Mouse (Mus musculus) CH12.LX (cell line): Measurements from ENCODE around the gene Gm7694. TPM values are rescaled to one million over a fixed set of nuclear protein-coding genes. Genes with fewer than 3 reads are reported as not detected.

Experiments used
- DNase-seq: peaks from one replicate; pipeline ENCODE4 v3.0.0-alpha.2; 2013; ENCODE audit errors: extremely low read depth
- H3K27ac ChIP-seq: 2 replicates; pipeline ENCODE4 v1.5.1; 2012; ENCODE audit warnings: low read depth, mild to moderate bottlenecking, control low read depth, moderate library complexity; ENCODE audit not compliant: insufficient read depth
- H3K27me3 ChIP-seq: replicated peaks from 2 replicates; pipeline ENCODE3; 2012; ENCODE audit warnings: inconsistent platforms
- H3K36me3 ChIP-seq, 2 experiments: replicated peaks in 1 of 2; 2 replicates each; pipeline versions ENCODE3 to v1.6.1; 2012; ENCODE audit warnings: inconsistent platforms in 1 of 2, low read length in 1 of 2, mild to moderate bottlenecking in 1 of 2, mixed read lengths in 1 of 2, moderate library complexity in 1 of 2; ENCODE audit not compliant: control insufficient read depth in 1 of 2, insufficient read depth in 1 of 2
- H3K4me1 ChIP-seq, 2 experiments: 2 replicates each; pipeline ENCODE4 v1.6.1; 2012; ENCODE audit warnings: inconsistent platforms in 1 of 2, moderate library complexity in 1 of 2; ENCODE audit not compliant: insufficient read depth in 2 of 2, control insufficient read depth in 1 of 2
- H3K4me2 ChIP-seq: 2 replicates; pipeline ENCODE4 v1.6.1; 2012; ENCODE audit warnings: low read depth, mild to moderate bottlenecking, control low read depth; ENCODE audit not compliant: poor library complexity, insufficient read depth, severe bottlenecking
- H3K4me3 ChIP-seq, 3 experiments: fragments of 150-350 bp in 1 of 3; sonication (generic) in 1 of 3; replicated peaks in 1 of 3; 2 replicates each; pipeline versions ENCODE3 to v1.5.1; 2011 to 2012; ENCODE audit warnings: low read depth in 2 of 3, low read length in 2 of 3, mild to moderate bottlenecking in 2 of 3, moderate library complexity in 2 of 3, control low read depth in 1 of 3, improper control_type of control experiment in 1 of 3, inconsistent platforms in 1 of 3, mixed read lengths in 1 of 3; ENCODE audit not compliant: poor library complexity in 1 of 3
- H3K79me2 ChIP-seq: replicated peaks from 2 replicates; pipeline ENCODE4 v1.6.1; 2012; ENCODE audit warnings: mild to moderate bottlenecking, moderate library complexity; ENCODE audit not compliant: control insufficient read depth, poor library complexity, insufficient read depth, severe bottlenecking; ENCODE audit errors: extremely low read depth
- H3K9ac ChIP-seq: 2 replicates; pipeline ENCODE4 v1.6.1; 2012; ENCODE audit warnings: low read depth, mild to moderate bottlenecking, control low read depth, moderate library complexity; ENCODE audit not compliant: insufficient read depth
- H3K9me3 ChIP-seq: replicated peaks from 2 replicates; pipeline ENCODE3; 2012; ENCODE audit warnings: low read length, inconsistent platforms, mixed read lengths
- BHLHE40 ChIP-seq: IDR thresholded peaks from 2 replicates; pipeline ENCODE4 v1.6.1; 2011; ENCODE audit warnings: mild to moderate bottlenecking, low read depth, low read length, improper control_type of control experiment
- CHD2 ChIP-seq: IDR thresholded peaks from 2 replicates; pipeline ENCODE4 v1.6.1; 2011; ENCODE audit warnings: low read length, improper control_type of control experiment
- CTCF ChIP-seq, 2 experiments: IDR thresholded peaks in 1 of 2; conservative IDR thresholded peaks in 1 of 2; 2 replicates each; pipeline ENCODE4 v1.5.1; 2011 to 2012; ENCODE audit warnings: low read depth in 2 of 2, low read length in 2 of 2, improper control_type of control experiment in 1 of 2, inconsistent platforms in 1 of 2, mild to moderate bottlenecking in 1 of 2, moderate library complexity in 1 of 2
- ELF1 ChIP-seq: IDR thresholded peaks from 2 replicates; pipeline ENCODE4 v1.6.1; 2014; ENCODE audit warnings: low read depth, mild to moderate bottlenecking, inconsistent platforms, low read length, improper control_type of control experiment
- GABPA ChIP-seq: IDR thresholded peaks from 2 replicates; pipeline ENCODE4 v1.6.1; 2012; ENCODE audit warnings: low read depth, low read length, improper control_type of control experiment, inconsistent platforms; ENCODE audit not compliant: insufficient replicate concordance
- IRF4 ChIP-seq: IDR thresholded peaks from 2 replicates; pipeline ENCODE4 v1.6.1; 2014; ENCODE audit warnings: low read depth, mild to moderate bottlenecking, inconsistent platforms, low read length, improper control_type of control experiment
- JUN ChIP-seq: IDR thresholded peaks from 2 replicates; pipeline ENCODE4 v1.6.1; 2011; ENCODE audit warnings: low read depth, mild to moderate bottlenecking, low read length, improper control_type of control experiment, moderate library complexity; ENCODE audit not compliant: insufficient read depth
- JUND ChIP-seq: conservative IDR thresholded peaks from 2 replicates; pipeline ENCODE4 v1.6.1; 2011; ENCODE audit warnings: low read depth, low read length, improper control_type of control experiment
- MAFK ChIP-seq: IDR thresholded peaks from 2 replicates; pipeline ENCODE4 v1.6.1; 2011; ENCODE audit warnings: low read length, improper control_type of control experiment; ENCODE audit not compliant: insufficient replicate concordance
- MAZ ChIP-seq: IDR thresholded peaks from 2 replicates; pipeline ENCODE4 v1.6.1; 2012; ENCODE audit warnings: low read depth, mild to moderate bottlenecking, inconsistent platforms, low read length, improper control_type of control experiment, moderate library complexity
- MYC ChIP-seq: IDR thresholded peaks from 2 replicates; pipeline ENCODE4 v1.6.1; 2011; ENCODE audit warnings: low read depth, mild to moderate bottlenecking, improper control_type of control experiment, low read length
- NELFE ChIP-seq: IDR thresholded peaks from 2 replicates; pipeline ENCODE4 v1.6.1; 2011; ENCODE audit warnings: low read depth, low read length, improper control_type of control experiment
- NRF1 ChIP-seq: IDR thresholded peaks from 2 replicates; pipeline ENCODE4 v1.6.1; 2014; ENCODE audit warnings: low read depth, mild to moderate bottlenecking, inconsistent platforms, low read length, improper control_type of control experiment, moderate library complexity
- PAX5 ChIP-seq: IDR thresholded peaks from 2 replicates; pipeline ENCODE4 v1.6.1; 2012; ENCODE audit warnings: low read length, inconsistent platforms, mixed read lengths
- POLR2A ChIP-seq: IDR thresholded peaks from 2 replicates; pipeline ENCODE4 v1.6.1; 2011; ENCODE audit warnings: low read depth, mild to moderate bottlenecking, improper control_type of control experiment, low read length
- RAD21 ChIP-seq: IDR thresholded peaks from 2 replicates; pipeline ENCODE4 v1.6.1; 2011; ENCODE audit warnings: low read depth, mild to moderate bottlenecking, low read length, improper control_type of control experiment, moderate library complexity
- RCOR1 ChIP-seq: conservative IDR thresholded peaks from 2 replicates; pipeline ENCODE4 v1.6.1; 2012; ENCODE audit warnings: low read depth, mild to moderate bottlenecking, inconsistent platforms, low read length, improper control_type of control experiment
- SIN3A ChIP-seq: IDR thresholded peaks from 2 replicates; pipeline ENCODE4 v1.6.1; 2012; ENCODE audit warnings: low read length, improper control_type of control experiment, inconsistent platforms
- SMC3 ChIP-seq: IDR thresholded peaks from 2 replicates; pipeline ENCODE4 v1.6.1; 2011; ENCODE audit warnings: low read depth, low read length, improper control_type of control experiment
- TBP ChIP-seq: conservative IDR thresholded peaks from 2 replicates; pipeline ENCODE4 v1.6.1; 2011; ENCODE audit warnings: low read depth, low read length, improper control_type of control experiment
- TCF12 ChIP-seq: IDR thresholded peaks from 2 replicates; pipeline ENCODE4 v1.6.1; 2014; ENCODE audit warnings: low read depth, mild to moderate bottlenecking, inconsistent platforms, low read length, improper control_type of control experiment
- UBTF ChIP-seq: IDR thresholded peaks from 2 replicates; pipeline ENCODE4 v1.6.1; 2012; ENCODE audit warnings: low read depth, mild to moderate bottlenecking, inconsistent platforms, low read length, improper control_type of control experiment, moderate library complexity
- USF1 ChIP-seq: IDR thresholded peaks from 2 replicates; pipeline ENCODE4 v1.6.1; 2014; ENCODE audit warnings: low read depth, mild to moderate bottlenecking, inconsistent platforms, low read length, improper control_type of control experiment
- ZC3H11A ChIP-seq: IDR thresholded peaks from 2 replicates; pipeline ENCODE4 v1.6.1; 2012; ENCODE audit warnings: low read depth, mild to moderate bottlenecking, inconsistent platforms, low read length, improper control_type of control experiment
- ZKSCAN1 ChIP-seq: IDR thresholded peaks from 2 replicates; pipeline ENCODE4 v1.6.1; 2012; ENCODE audit warnings: low read depth, inconsistent platforms, low read length, improper control_type of control experiment, borderline replicate concordance
- dilution Hi-C: fragments of 300-500 bp; cut with MboI; formaldehyde crosslinking; loops from 2 replicates; pipeline ENCODE4 v1.14.3; 2020; ENCODE audit warnings: low sequenced_read_pairs; ENCODE audit not compliant: extremely low pct_unique_long_range_greater_than_20kb, extremely low pct_ligation_motif_present
- in situ Hi-C: fragments of 300-500 bp; cut with MboI; formaldehyde crosslinking; loops from 3 replicates; pipeline ENCODE4 v1.14.3; 2019; ENCODE audit warnings: low sequenced_read_pairs, low pct_ligation_motif_present, low pct_unique_long_range_greater_than_20kb, mixed read lengths
- polyA plus RNA-seq: library from polyadenylated mRNA; unstranded; fragments of >175 nt; gene quantifications from 2 replicates; pipeline ENCODE4 v1.2.1, GENCODE M21; 2012; ENCODE audit warnings: low read depth; ENCODE audit not compliant: insufficient read length
- total RNA-seq, 2 experiments: library from RNA; depleted of rRNA; stranded (reverse); fragments of 300-350 nt in 1 of 2; fragments of >200 nt in 1 of 2; gene quantifications; 2 replicates each; pipeline ENCODE4 v1.2.3; 2012 to 2014

The Gm7694 gene
- total and polyA plus RNA-seq, 3 experiments = 0.04 TPM; not detected in 2

DNA sequence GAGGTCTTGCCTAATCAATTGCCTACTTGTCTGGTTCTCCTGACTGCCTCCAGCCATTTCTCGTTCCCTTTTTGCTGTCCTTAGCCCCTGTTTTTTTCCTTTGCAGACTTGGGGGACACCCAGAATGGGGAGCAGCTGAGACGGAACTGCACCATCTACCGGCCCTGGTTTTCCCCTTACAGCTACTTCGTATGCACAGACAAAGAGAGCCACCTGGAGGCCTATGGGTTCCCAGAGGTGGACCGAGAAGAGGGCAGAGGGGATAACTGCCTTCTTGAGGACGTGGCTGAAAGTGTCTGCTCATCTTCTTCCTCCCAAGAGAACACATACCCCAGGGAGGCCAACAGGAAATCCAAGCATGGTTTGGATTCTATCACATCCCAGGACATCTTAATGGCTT is 5.3 kb upstream of the Gm7694 start:
- in situ Hi-C loops = loop anchor here (25.0 kb wide), 1 partner anchor 301 kb away; no protein-coding TSS in a partner anchor
- TF ChIP-seq GABPA (no peak), IRF4 (no peak), MYC (no peak), MAZ (no peak), ELF1 (0 out of 2 replicates have a peak, but pooled peaks have one; percentile 6), RCOR1 (no peak), CTCF (conservative IDR thresholded peaks at IDR 0.05 in 1 of 2, IDR thresholded peaks at IDR 0.05 in 1 of 2; ENCODE audit: low read depth in 2 of 2, low read length in 2 of 2) (peak in 1 of 2 experiments; percentile 89; a peak in 2 of 4 replicates), SIN3A (no peak), NELFE (0 out of 2 replicates have a peak, but pooled peaks have one; percentile 19), SMC3 (peak; percentile 80), JUND (no peak), USF1 (no peak), ZKSCAN1 (no peak), ZC3H11A (0 out of 2 replicates have a peak, but pooled peaks have one; percentile 1), RAD21 (peak; percentile 73)
- H3K4me1 ChIP-seq = peaks cover 0 to 10% of the 10 kb centered on the region in 2 experiments; a peak in 2 of 4 replicates
- no peaks in the 10 kb centered on the region for H3K36me3 ChIP-seq
- H3K4me2 ChIP-seq = peak overlapping the region; percentile 47; the same call in 1 of the 2 replicates
- H3K9ac ChIP-seq = no peak overlapping the region
- dilution Hi-C loops = no loop called here
- DNase-seq = peak; percentile 31
- no peaks in the 10 kb centered on the region for H3K79me2 ChIP-seq
- H3K9me3 ChIP-seq = no peaks in the 10 kb centered on the region
- no peaks in the 10 kb centered on the region for H3K27me3 ChIP-seq
- no peak overlapping the region for H3K4me3 ChIP-seq
- no peak overlapping the region for H3K27ac ChIP-seq

DNA sequence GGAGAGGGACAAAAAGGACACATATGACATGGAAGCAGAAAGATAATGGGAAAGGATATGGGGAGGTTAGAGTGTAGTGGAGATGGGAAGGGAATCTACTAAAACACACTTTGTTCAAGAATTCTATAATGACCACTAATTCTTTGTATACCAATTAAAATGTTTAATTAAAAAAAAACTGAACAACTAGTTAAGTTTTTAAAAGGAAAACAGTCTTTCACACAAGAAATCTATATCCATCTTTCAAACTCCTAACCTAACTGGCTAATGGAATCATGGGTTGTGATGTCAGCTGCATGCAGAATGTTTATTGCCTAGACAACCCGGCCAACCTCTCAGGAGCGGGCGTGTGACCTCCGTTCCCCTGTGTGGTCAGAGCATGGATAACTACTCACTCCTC is 2.4 kb upstream of the Gm7694 start, which contains the start of gene Spata46:
Spata46 (plus strand) TSS at position 301 of the 400 bp plus-strand sequence.
- in situ Hi-C loops = loop anchor here (25.0 kb wide), 1 partner anchor 304 kb away; no protein-coding TSS in a partner anchor

More for the DNA sequence above, 2.4 kb upstream of the Gm7694 start, which contains the start of gene Spata46:
- no peak within 1 kb of the TSS for H3K4me3 ChIP-seq
- no peak within 1 kb of the TSS for H3K4me2 ChIP-seq
- H3K4me1 ChIP-seq = peaks cover 0 to 10% of the 10 kb centered on the region in 2 experiments; a peak in 2 of 4 replicates
- TF ChIP-seq ZKSCAN1 (no peak), IRF4 (no peak), JUND (no peak), JUN (no peak), ELF1 (no peak), TBP (no peak), POLR2A (no peak), UBTF (no peak), CHD2 (no peak), NRF1 (no peak), MYC (no peak), TCF12 (no peak), PAX5 (no peak), MAFK (no peak), SMC3 (no peak), BHLHE40 (no peak)
- no peak within 1 kb of the TSS for H3K9ac ChIP-seq
- H3K79me2 ChIP-seq = no peaks in the 10 kb centered on the region
- H3K27ac ChIP-seq = no peak within 1 kb of the TSS
- H3K36me3 ChIP-seq = no peaks in the 10 kb centered on the region
- no peaks in the 10 kb centered on the region for H3K9me3 ChIP-seq
- dilution Hi-C loops = no loop called here
- no peak for DNase-seq
- no peaks in the 10 kb centered on the region for H3K27me3 ChIP-seq
